Mouse (Mus musculus): ENCODE data around the gene Mtnr1b.

- TF ChIP-seq CTCF (IDR thresholded peaks at IDR 0.05) (peak; percentile 61), POLR2A (IDR thresholded peaks at IDR 0.05; ENCODE audit: insufficient read depth, low read depth, low read length) (no peak), EP300 (IDR thresholded peaks at IDR 0.05; ENCODE audit: insufficient read depth, low read depth, low read length) (no peak)
These were observed 45.1 kb upstream of the Mtnr1b start for GRCm38 (mm10) chr9:15919373-15920005.

Measured in heart, adult 2 months (tissue).